Mouse (Mus musculus): ENCODE results near the gene Ttc30b.
A peak's percentile ranks its signal among the peaks of the same experiment; 100 is the strongest.
"Not testable (repeated sequence)": the region's sequence is repeated elsewhere in the genome, so short reads cannot be mapped to it uniquely, and the experiment has no call there.

Ttc30b gene

DNA sequence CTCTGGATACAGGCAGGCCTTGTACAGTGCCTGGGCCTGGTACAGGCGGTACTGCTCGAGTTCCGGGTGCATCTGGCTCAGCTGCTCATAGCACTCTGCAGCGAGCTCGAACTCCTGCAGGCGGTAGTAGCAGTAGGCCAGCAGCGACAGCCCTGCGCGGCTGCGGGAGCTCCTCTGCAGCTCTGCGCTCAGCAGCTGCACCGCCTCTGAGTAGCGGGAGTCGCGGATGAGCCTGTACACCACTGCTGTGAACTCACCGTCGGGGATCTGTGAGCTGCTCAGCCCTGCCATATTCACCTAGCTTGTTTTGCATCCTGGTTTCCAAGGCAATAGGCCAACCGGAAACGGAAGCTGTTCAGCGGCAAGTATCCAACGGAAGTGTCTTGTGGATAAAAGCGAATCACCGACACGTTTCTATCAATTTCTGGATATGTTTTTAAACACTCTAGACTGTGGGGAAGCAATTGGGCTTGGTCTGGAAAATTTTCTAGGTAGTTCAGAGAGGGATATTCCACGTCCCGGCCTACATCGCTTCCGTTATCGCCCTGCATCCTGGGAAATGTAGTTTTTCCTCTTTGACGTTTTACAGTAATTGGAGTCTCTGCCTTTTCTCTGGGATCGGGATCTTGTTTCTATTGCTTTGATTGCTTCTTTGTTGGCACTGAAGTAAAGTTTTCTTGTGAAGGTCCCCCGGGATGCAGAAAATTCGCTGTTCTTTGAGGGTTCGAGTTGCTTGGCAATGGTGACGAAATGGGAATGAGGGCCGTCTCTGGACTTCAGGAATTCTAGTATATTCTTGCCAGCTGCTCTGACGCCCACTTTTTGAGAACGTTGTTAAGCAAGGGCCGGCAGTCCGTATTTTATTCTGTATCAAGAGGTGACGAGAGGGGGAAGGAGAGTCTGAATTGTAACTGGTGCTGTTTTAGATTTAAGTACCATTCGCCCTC lies at the start of gene Ttc30b:
Gene Ttc30b, minus strand, starts transcription at position 469 of the 947 bp plus-strand sequence.
- DNase-seq (ENCODE audit: low spot score in 2 of 2), result peak; percentile 49 to 74

GRCm38 (mm10) chr2:75987739-75988138 lies 49.4 kb upstream of the Ttc30b start:
- DNase-seq (ENCODE audit: low spot score in 2 of 2), result peak in 1 of 2 experiments; percentile 43

DNA sequence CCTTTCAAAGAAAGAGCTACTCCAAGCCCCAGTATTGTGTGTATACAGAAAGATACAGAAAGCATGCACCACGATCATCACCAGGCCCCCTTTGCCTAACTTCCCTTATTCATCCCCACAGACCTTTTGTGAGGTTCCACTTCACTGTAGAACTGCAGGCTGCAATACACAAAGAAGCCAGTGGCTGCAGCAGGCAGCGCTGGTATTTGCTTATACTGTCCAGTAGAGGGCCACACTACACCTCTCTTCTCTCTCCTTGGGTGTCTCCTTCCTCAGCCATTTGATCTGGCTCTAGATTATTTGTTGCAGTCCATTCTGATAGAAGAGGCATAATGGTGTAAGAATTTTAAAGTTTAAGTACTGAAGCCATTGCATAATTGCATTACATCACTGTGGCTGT lies 46.7 kb upstream of the Ttc30b start:
- DNase-seq (ENCODE audit: low spot score in 2 of 2), result peak; percentile 27 to 66

- DNase-seq (ENCODE audit: low spot score in 2 of 2), result no peak
Measured at GRCm38 (mm10) chr2:75983847-75984246, 45.5 kb upstream of the Ttc30b start.

GRCm38 (mm10) chr2:75983091-75983490 lies 44.7 kb upstream of the Ttc30b start:
- peak in 1 of 2 experiments; percentile 24 for DNase-seq (ENCODE audit: low spot score in 2 of 2)

DNA sequence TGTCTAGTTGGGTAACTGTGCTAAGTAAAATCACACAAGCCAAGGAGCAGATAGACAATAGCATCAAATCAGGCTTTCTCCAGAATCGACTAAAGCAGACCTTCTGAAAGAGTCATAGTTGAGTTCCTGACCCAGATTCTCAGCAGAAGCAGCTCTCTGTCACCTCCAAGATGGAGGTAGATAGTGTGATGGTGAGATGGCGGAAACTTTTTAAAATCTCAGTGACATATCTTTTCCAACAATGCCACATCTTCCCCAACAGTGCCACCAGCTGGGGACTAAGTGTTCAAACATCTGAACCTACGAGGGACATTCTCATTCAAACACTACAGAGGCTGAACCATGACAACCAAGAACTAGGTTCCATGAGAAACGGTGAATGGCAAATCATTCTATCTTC lies 44.2 kb upstream of the Ttc30b start:
- peak in 1 of 2 experiments; percentile 15 for DNase-seq (ENCODE audit: low spot score in 2 of 2)

GRCm38 (mm10) chr2:75981440-75982081 lies 43.2 kb upstream of the Ttc30b start, which contains the start of gene Ttc30a1:
Gene Ttc30a1 (minus strand): TSS chr2:75981967.
- DNase-seq (ENCODE audit: low spot score in 2 of 2), result peak; percentile 49 to 75

- peak in 1 of 2 experiments; percentile 51 for DNase-seq (ENCODE audit: low spot score in 2 of 2)
Measured at GRCm38 (mm10) chr2:75980933-75981439, 42.6 kb upstream of the Ttc30b start.

GRCm38 (mm10) chr2:75977752-75978368 lies 39.5 kb upstream of the Ttc30b start, which contains the start of gene Ttc30a2:
Gene Ttc30a2 (minus strand): TSS chr2:75978170.
- DNase-seq (ENCODE audit: low spot score in 2 of 2), result not testable (repeated sequence)

- not testable (repeated sequence) for DNase-seq (ENCODE audit: low spot score in 2 of 2)
Measured at GRCm38 (mm10) chr2:75976070-75976469, 37.7 kb upstream of the Ttc30b start.

DNA sequence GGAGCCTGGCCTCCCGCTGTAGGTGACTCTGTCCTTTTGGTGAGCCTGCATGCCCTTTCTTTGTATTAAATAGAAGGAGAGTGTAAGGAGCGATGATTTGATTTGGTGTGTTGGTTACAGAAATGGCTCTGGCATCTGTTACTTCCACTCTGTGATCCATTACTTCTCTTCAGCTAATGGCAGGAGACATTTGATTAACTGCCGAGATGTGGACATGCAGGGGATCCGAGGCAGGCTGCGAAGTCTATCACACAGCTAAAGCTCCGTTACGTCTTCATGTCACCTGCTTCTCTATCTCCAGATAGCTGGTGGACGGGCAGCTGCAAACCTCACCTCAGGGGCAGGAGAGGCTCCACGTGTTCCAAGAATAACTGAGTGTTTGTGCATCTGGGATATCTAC lies 35.7 kb upstream of the Ttc30b start:
- no peak for DNase-seq (ENCODE audit: low spot score in 2 of 2)

DNA sequence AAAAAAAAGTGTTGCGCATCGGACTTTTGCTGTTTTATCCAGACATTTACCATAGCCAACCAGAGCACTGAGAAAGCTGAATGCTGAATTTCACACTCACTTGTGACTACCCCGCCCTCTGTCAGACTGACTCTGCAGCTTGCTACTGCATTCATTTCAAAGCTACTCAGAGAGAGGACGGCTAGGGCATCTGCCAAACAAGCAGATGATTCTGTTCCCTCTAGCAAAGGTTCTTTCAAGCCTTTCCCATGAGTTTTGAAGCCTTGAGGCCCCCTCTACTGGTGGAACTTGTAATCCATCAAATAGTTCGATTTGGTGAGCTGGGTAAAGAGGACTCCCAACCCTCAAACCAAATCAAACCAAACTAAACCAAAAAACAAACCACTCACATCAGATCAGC lies 26.6 kb upstream of the Ttc30b start:
- peak in 1 of 2 experiments; percentile 33 for DNase-seq (ENCODE audit: low spot score in 2 of 2)

DNA sequence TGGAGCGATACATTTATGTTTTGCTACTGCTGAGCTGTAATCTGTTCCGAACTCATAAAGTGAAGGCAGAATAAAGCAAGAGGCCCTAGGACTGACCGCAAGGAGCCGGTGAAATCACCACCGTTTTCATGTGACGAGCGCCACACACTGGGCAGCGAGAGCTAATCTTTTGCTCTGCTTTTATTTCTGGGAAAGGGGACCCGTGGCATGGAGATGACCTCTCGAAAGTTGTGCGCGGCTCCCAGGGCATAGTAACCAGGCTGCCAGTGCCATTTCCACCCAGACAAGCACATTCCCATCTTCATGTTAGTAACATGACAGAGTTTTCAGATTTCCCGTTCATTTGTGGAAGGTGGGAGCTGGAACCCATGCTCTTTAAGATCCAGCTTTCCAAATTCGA lies 26.1 kb upstream of the Ttc30b start:
- DNase-seq (ENCODE audit: low spot score in 2 of 2), result peak; percentile 28 to 67

DNA sequence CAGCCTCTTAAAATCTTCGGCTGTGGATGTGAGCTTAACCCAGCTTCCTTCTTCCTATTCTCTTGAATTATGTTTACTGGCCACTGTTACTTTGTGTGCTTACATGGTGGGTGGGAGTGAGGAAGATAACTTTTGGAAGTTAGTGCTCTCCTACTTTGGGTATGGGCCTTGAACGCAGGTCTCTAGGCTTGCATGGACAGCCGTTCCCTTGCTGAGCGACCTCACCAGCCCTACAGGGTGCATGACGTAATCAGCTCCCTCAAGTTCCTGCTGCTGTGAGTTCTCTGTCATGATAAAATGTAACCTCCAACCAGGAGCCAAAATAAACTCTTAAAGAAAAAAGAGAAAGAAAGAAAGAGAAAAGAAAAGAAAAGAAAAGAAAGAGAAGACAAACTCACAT lies 25.7 kb upstream of the Ttc30b start:
- DNase-seq (ENCODE audit: low spot score in 2 of 2), result no peak

- DNase-seq (ENCODE audit: low spot score in 2 of 2), result no peak
Measured at GRCm38 (mm10) chr2:75963211-75963840, 24.9 kb upstream of the Ttc30b start.

GRCm38 (mm10) chr2:75960366-75961330 lies 22.3 kb upstream of the Ttc30b start:
- no peak for DNase-seq (ENCODE audit: low spot score in 2 of 2)

DNA sequence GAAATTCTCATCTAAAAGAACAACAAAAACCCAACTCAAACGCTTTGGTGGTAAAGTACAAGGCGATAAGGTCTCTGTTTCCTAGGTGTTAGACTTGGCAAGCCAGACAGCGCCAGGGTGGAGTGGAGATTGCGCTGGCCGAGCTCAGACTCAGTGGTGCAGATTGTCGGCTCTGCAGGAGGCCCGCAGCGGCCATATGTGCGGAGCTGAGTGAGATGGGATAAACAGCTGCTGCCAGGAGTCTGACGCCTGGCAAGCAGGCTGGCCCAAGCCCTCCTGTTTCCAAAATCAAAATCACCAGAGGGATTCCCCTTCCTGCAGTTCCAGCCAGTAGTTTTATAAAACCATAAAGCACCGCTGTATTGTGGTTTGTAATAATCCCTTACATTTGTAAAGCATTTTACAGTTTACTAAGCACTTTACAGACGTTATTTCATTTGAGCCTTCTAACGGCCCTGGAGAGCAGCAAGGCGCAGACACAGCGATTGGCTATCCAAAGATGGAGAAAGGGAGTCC lies 21.5 kb upstream of the Ttc30b start:
- DNase-seq (ENCODE audit: low spot score in 2 of 2), result no peak

GRCm38 (mm10) chr2:75959183-75959849 lies 20.9 kb upstream of the Ttc30b start:
- DNase-seq (ENCODE audit: low spot score in 2 of 2), result no peak

DNA sequence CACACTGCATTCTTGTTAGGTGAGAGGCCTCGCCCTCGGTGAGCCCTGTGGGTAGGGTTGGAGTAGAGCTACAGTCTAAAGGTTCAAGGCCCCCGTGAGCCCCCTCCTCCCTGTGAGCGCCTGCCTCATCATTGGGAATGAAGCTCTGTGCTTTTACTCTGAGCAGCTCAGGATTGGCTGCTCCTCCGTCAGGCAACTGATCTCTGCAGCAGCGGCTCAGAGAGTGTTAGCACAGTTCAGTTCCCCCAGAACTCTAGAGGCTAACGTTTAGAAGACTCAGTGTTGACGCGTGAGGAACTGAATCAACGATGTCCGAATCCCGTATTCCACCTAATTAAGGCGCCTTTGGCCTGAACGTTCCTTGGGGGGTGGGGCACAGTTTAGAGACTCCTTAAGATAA lies 17.3 kb upstream of the Ttc30b start:
- no peak for DNase-seq (ENCODE audit: low spot score in 2 of 2)

All from spleen, postnatal 4 days (tissue).